Mouse (Mus musculus) heart, adult 11 months (tissue): ENCODE measurements at regions not wholly inside any gene's neighbourhood (a gene's known extent, or its start where the extent isn't known, plus 50 kb on each side); places are given as distances from the start of the nearest gene placed in this dataset.

Source experiments
- DNase-seq: peaks from one replicate; pipeline ENCODE4 v3.0.0; 2022

- DNase-seq: no peak
Measured at GRCm38 (mm10) chr12:91963239-91963638, 114.3 kb upstream of the Sel1l start.

- DNase-seq: no peak
Measured at GRCm38 (mm10) chr12:91958086-91958485, 109.1 kb upstream of the Sel1l start.

- no peak for DNase-seq
Measured at GRCm38 (mm10) chr12:91956411-91956810, 107.5 kb upstream of the Sel1l start.

GRCm38 (mm10) chr12:91948602-91949167 lies 99.7 kb upstream of the Sel1l start:
- peak; percentile 29 for DNase-seq

- DNase-seq: peak; percentile 19
Measured at GRCm38 (mm10) chr12:91947998-91948397, 99.0 kb upstream of the Sel1l start.

- no peak for DNase-seq
Measured at GRCm38 (mm10) chr12:91946541-91946940, 97.6 kb upstream of the Sel1l start.

GRCm38 (mm10) chr12:91932490-91933361 lies 83.8 kb upstream of the Sel1l start:
- no peak for DNase-seq

- peak; percentile 85 for DNase-seq
Measured at GRCm38 (mm10) chr12:91931586-91931985, 82.6 kb upstream of the Sel1l start.

GRCm38 (mm10) chr12:91929386-91930054 lies 80.6 kb upstream of the Sel1l start:
- no peak for DNase-seq

- DNase-seq: peak; percentile 15
Measured at GRCm38 (mm10) chr12:91927576-91927975, 78.6 kb upstream of the Sel1l start.

- no peak for DNase-seq
Measured at GRCm38 (mm10) chr12:91915486-91915885, 66.5 kb upstream of the Sel1l start.

- DNase-seq: no peak
Measured at GRCm38 (mm10) chr12:91910529-91910928, 61.6 kb upstream of the Sel1l start.
